Mouse (Mus musculus) forebrain, embryonic 14.5 days (tissue): ENCODE measurements around the gene Phospho1. TPM values are rescaled to one million over a fixed set of nuclear protein-coding genes. Genes with fewer than 3 reads are reported as not detected.

ENCODE experiments used
- ATAC-seq: fragments of 200-750 bp; cut with Nextera tagmentation; 2 replicates; pipeline ENCODE4 v1.8.0; 2017; ENCODE audit warnings: mild to moderate bottlenecking, moderate library complexity
- DNase-seq: peaks from one replicate; pipeline ENCODE4 v3.0.0-alpha.2; 2015; ENCODE audit warnings: low spot score
- H3K27ac ChIP-seq: fragments of 300-500 bp; sonication (generic); 2 replicates; pipeline ENCODE4 v1.5.1; 2014; ENCODE audit warnings: low read depth, mild to moderate bottlenecking, control low read depth, low read length, moderate library complexity
- H3K27me3 ChIP-seq: fragments of 300-500 bp; sonication (generic); replicated peaks from 2 replicates; pipeline ENCODE4 v1.6.1; 2014; ENCODE audit warnings: low read length, control low read depth, mixed read lengths; ENCODE audit not compliant: control insufficient read depth, insufficient read depth
- H3K36me3 ChIP-seq: fragments of 300-500 bp; sonication (generic); 2 replicates; pipeline ENCODE4 v1.6.1; 2014; ENCODE audit warnings: low read length, control low read depth; ENCODE audit not compliant: control insufficient read depth, insufficient read depth
- H3K4me1 ChIP-seq: fragments of 300-500 bp; sonication (generic); 2 replicates; pipeline ENCODE4 v1.6.1; 2014; ENCODE audit warnings: antibody characterized with exemption, low read length, control low read depth; ENCODE audit not compliant: control insufficient read depth, insufficient read depth
- H3K4me2 ChIP-seq: fragments of 300-500 bp; sonication (generic); 2 replicates; pipeline ENCODE4 v1.6.1; 2014; ENCODE audit warnings: mild to moderate bottlenecking, control low read depth, low read length
- H3K4me3 ChIP-seq: fragments of 300-500 bp; sonication (generic); 2 replicates; pipeline ENCODE4 v1.5.1; 2014; ENCODE audit warnings: low read depth, low read length, control low read depth
- H3K9ac ChIP-seq: fragments of 300-500 bp; sonication (generic); 2 replicates; pipeline ENCODE4 v1.6.1; 2014; ENCODE audit warnings: mild to moderate bottlenecking, low read length, control low read depth, moderate library complexity
- H3K9me3 ChIP-seq: fragments of 300-500 bp; sonication (generic); replicated peaks from 2 replicates; pipeline ENCODE4 v1.6.1; 2016; ENCODE audit warnings: low read length, control low read depth, mixed read lengths; ENCODE audit not compliant: control insufficient read depth
- WGBS: fragments of 180-500 bp; shearing (Covaris S2); extraction: QIAGEN DNeasy Blood & Tissue Kit; methylation state at CpG from one replicate; pipeline ENCODE4 v1.1.7; 2014; 5-methylcytosine and 5-hydroxymethylcytosine counted together
- polyA plus RNA-seq: library from polyadenylated mRNA; unstranded; fragments of >200 nt; fragmentation: Nextera tagmentation; extraction: Ambion mirVana; gene quantifications from 2 replicates; pipeline ENCODE4 v1.2.1, GENCODE M21; 2014

The Phospho1 gene
- polyA plus RNA-seq, 1 experiment from 2014 or later = not detected

GRCm38 (mm10) chr11:95834742-95835710 lies 10.7 kb downstream of the Phospho1 start:
- Histone ChIP-seq H3K9ac (no peak overlapping the region), H3K27ac (no peak overlapping the region), H3K4me2 (no peak overlapping the region), H3K36me3 (no peaks in the 10 kb centered on the region), H3K4me1 (peaks cover 7% of the 10 kb centered on the region), H3K9me3 (no peaks in the 10 kb centered on the region), H3K27me3 (peaks cover 60% of the 10 kb centered on the region), H3K4me3 (no peak overlapping the region)
- DNase-seq (no peak), ATAC-seq (no peak)
- WGBS = 20% methylated on average over 15 of the region's 15 CpGs

- no peak for DNase-seq
- Histone ChIP-seq H3K4me3 (no peak overlapping the region), H3K4me2 (no peak overlapping the region), H3K27ac (no peak overlapping the region), H3K36me3 (no peaks in the 10 kb centered on the region), H3K4me1 (peaks cover 5% of the 10 kb centered on the region), H3K9ac (no peak overlapping the region), H3K9me3 (no peaks in the 10 kb centered on the region), H3K27me3 (peaks cover 52% of the 10 kb centered on the region)
- no peak for ATAC-seq
- WGBS = 53% methylated on average over 6 of the region's 6 CpGs
Measured at GRCm38 (mm10) chr11:95835832-95836231, 11.5 kb downstream of the Phospho1 start.

GRCm38 (mm10) chr11:95836433-95836832 lies 12.1 kb downstream of the Phospho1 start:
- no peak overlapping the region for H3K9ac ChIP-seq
- peaks cover 46% of the 10 kb centered on the region for H3K27me3 ChIP-seq
- ATAC-seq (no peak), DNase-seq (no peak)
- H3K4me2 ChIP-seq = no peak overlapping the region
- H3K36me3 ChIP-seq = no peaks in the 10 kb centered on the region
- no peak overlapping the region for H3K27ac ChIP-seq
- peaks cover 3% of the 10 kb centered on the region for H3K4me1 ChIP-seq
- no peaks in the 10 kb centered on the region for H3K9me3 ChIP-seq
- H3K4me3 ChIP-seq = no peak overlapping the region
- WGBS = 57% methylated on average over 6 of the region's 6 CpGs

GRCm38 (mm10) chr11:95837059-95837458 lies 12.8 kb downstream of the Phospho1 start, which contains the start of gene Gngt2:
Gene Gngt2, plus strand, starts transcription at chr11:95837216.
- 57% methylated on average over 10 of the region's 10 CpGs for WGBS
- H3K4me3 ChIP-seq = no peak within 1 kb of the TSS
- no peaks in the 10 kb centered on the region for H3K36me3 ChIP-seq
- peaks cover 44% of the 10 kb centered on the region for H3K27me3 ChIP-seq
- DNase-seq (peak; percentile 68), ATAC-seq (no peak)
- no peaks in the 10 kb centered on the region for H3K9me3 ChIP-seq
- no peak within 1 kb of the TSS for H3K27ac ChIP-seq
- H3K4me2 ChIP-seq = no peak within 1 kb of the TSS
- peaks cover 3% of the 10 kb centered on the region for H3K4me1 ChIP-seq
- no peak within 1 kb of the TSS for H3K9ac ChIP-seq

GRCm38 (mm10) chr11:95838598-95838997 lies 14.3 kb downstream of the Phospho1 start:
- peaks cover 29% of the 10 kb centered on the region for H3K27me3 ChIP-seq
- WGBS = 86% methylated on average over 4 of the region's 4 CpGs
- no peak overlapping the region for H3K4me3 ChIP-seq
- no peaks in the 10 kb centered on the region for H3K36me3 ChIP-seq
- no peak overlapping the region for H3K4me2 ChIP-seq
- H3K9ac ChIP-seq = no peak overlapping the region
- no peak for DNase-seq
- no peak overlapping the region for H3K27ac ChIP-seq
- H3K4me1 ChIP-seq = peaks cover 3% of the 10 kb centered on the region
- H3K9me3 ChIP-seq = no peaks in the 10 kb centered on the region
- no peak for ATAC-seq

- Histone ChIP-seq H3K4me3 (no peak overlapping the region), H3K9me3 (no peaks in the 10 kb centered on the region), H3K36me3 (no peaks in the 10 kb centered on the region), H3K27ac (no peak overlapping the region), H3K27me3 (peaks cover 27% of the 10 kb centered on the region), H3K4me1 (peaks cover 3% of the 10 kb centered on the region), H3K4me2 (no peak overlapping the region), H3K9ac (no peak overlapping the region)
- DNase-seq = peak; percentile 68
- no peak for ATAC-seq
- 60% methylated on average over 8 of the region's 8 CpGs for WGBS
Measured at GRCm38 (mm10) chr11:95838999-95839868, 14.9 kb downstream of the Phospho1 start.

GRCm38 (mm10) chr11:95840694-95841497 lies 16.6 kb downstream of the Phospho1 start:
- ATAC-seq (no peak), DNase-seq (no peak)
- 84% methylated on average over 5 of the region's 5 CpGs for WGBS
- peaks cover 3% of the 10 kb centered on the region for H3K4me1 ChIP-seq
- H3K9me3 ChIP-seq = no peaks in the 10 kb centered on the region
- no peak overlapping the region for H3K9ac ChIP-seq
- no peak overlapping the region for H3K27ac ChIP-seq
- no peaks in the 10 kb centered on the region for H3K36me3 ChIP-seq
- H3K4me2 ChIP-seq = no peak overlapping the region
- no peak overlapping the region for H3K4me3 ChIP-seq
- H3K27me3 ChIP-seq = peaks cover 11% of the 10 kb centered on the region; the same call in 1 of the 2 replicates

GRCm38 (mm10) chr11:95841498-95841830 lies 17.2 kb downstream of the Phospho1 start:
- no peak overlapping the region for H3K4me3 ChIP-seq
- H3K4me2 ChIP-seq = no peak overlapping the region
- no peaks in the 10 kb centered on the region for H3K36me3 ChIP-seq
- peaks cover 6% of the 10 kb centered on the region; the same call in 1 of the 2 replicates for H3K27me3 ChIP-seq
- DNase-seq = no peak
- ATAC-seq = no peak
- H3K27ac ChIP-seq = no peak overlapping the region
- peaks cover 3% of the 10 kb centered on the region for H3K4me1 ChIP-seq
- no peaks in the 10 kb centered on the region for H3K9me3 ChIP-seq
- 64% methylated on average over 10 of the region's 10 CpGs for WGBS
- no peak overlapping the region for H3K9ac ChIP-seq
